Mouse (Mus musculus) limb, embryonic 14.5 days (tissue): ENCODE results near the gene Il1rapl1. TPM values are rescaled to one million over a fixed set of nuclear protein-coding genes. Genes with fewer than 3 reads are reported as not detected.

Experiments used
- ATAC-seq: fragments of 200-750 bp; cut with Nextera tagmentation; 2 replicates; pipeline ENCODE4 v1.8.0; 2017; ENCODE audit warnings: low read depth, moderate number of reproducible peaks, moderate TSS enrichment; ENCODE audit not compliant: low FRiP score
- DNase-seq: peaks from one replicate; pipeline ENCODE4 v3.0.0-alpha.2; 2015; ENCODE audit warnings: low spot score
- H3K27ac ChIP-seq: fragments of 300-500 bp; sonication (generic); replicated peaks from 2 replicates; pipeline ENCODE4 v1.5.1; 2014; ENCODE audit warnings: low read depth, mild to moderate bottlenecking, low read length, moderate library complexity, mixed read lengths
- H3K27me3 ChIP-seq: fragments of 300-500 bp; sonication (generic); 2 replicates; pipeline ENCODE4 v1.6.1; 2014; ENCODE audit warnings: low read length, mixed read lengths; ENCODE audit not compliant: control insufficient read depth, insufficient read depth
- H3K36me3 ChIP-seq: fragments of 300-500 bp; sonication (generic); 2 replicates; pipeline ENCODE4 v1.6.1; 2014; ENCODE audit warnings: mild to moderate bottlenecking, low read length, moderate library complexity, mixed read lengths; ENCODE audit not compliant: control insufficient read depth, insufficient read depth
- H3K4me1 ChIP-seq: fragments of 300-500 bp; sonication (generic); 2 replicates; pipeline ENCODE4 v1.6.1; 2014; ENCODE audit warnings: antibody characterized with exemption, low read length, mixed read lengths; ENCODE audit not compliant: control insufficient read depth, insufficient read depth
- H3K4me2 ChIP-seq: fragments of 300-500 bp; sonication (generic); replicated peaks from 2 replicates; pipeline ENCODE4 v1.6.1; 2014; ENCODE audit warnings: low read depth, mild to moderate bottlenecking, low read length, moderate library complexity; ENCODE audit not compliant: severe bottlenecking
- H3K4me3 ChIP-seq: fragments of 300-500 bp; sonication (generic); replicated peaks from 2 replicates; pipeline ENCODE4 v1.5.1; 2014; ENCODE audit warnings: low read length
- H3K9ac ChIP-seq: fragments of 300-500 bp; sonication (generic); 2 replicates; pipeline ENCODE4 v1.6.1; 2014; ENCODE audit warnings: mild to moderate bottlenecking, low read depth, low read length, moderate library complexity; ENCODE audit not compliant: severe bottlenecking
- H3K9me3 ChIP-seq: fragments of 300-500 bp; sonication (generic); 2 replicates; pipeline ENCODE4 v1.6.1; 2016; ENCODE audit warnings: low read length; ENCODE audit not compliant: control insufficient read depth
- POLR2A ChIP-seq: fragments of 200-500 bp; IDR thresholded peaks from 2 replicates; pipeline ENCODE4 v1.8.0; 2012; ENCODE audit warnings: inconsistent platforms, mild to moderate bottlenecking, moderate library complexity, borderline replicate concordance; ENCODE audit not compliant: insufficient read depth, insufficient read length; ENCODE audit errors: extremely low read depth
- WGBS: fragments of 180-500 bp; shearing (Covaris S2); extraction: QIAGEN DNeasy Blood & Tissue Kit; methylation state at CpG from one replicate; pipeline ENCODE4 v1.1.7; 2014; 5-methylcytosine and 5-hydroxymethylcytosine counted together
- polyA plus RNA-seq, 2 experiments: library from polyadenylated mRNA; depleted of rRNA in 1 of 2; stranded (reverse) in 1 of 2; unstranded in 1 of 2; fragments of >200 nt; fragmentation: Nextera tagmentation in 1 of 2; extraction: Ambion mirVana in 1 of 2; gene quantifications; 2 replicates each; pipeline versions ENCODE4 v1.2.1 to v1.2.3; 2012 to 2014

Gene Il1rapl1
- polyA plus RNA-seq, 2 experiments, result 0.14 to 0.48 TPM

DNA sequence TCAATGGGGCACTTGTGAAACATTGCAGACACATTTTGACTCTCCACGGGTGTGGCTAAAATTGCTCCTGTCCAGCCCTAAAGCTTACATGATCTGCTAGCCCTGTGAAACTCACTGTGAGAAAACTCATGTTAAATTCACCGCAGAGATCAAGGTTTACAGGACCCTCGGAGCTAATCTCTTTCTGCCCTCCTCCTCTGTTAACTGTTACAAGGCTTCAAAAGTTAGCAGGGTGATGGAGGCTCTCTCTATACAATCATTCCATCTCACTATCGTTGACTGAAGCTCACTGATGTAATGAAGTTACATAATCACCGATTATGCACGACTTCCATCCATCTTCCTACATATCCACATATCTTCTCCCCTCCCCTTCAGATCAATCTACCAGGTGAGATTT, 1.9 kb downstream of the Il1rapl1 start:
- WGBS, result 54% methylated on average over 6 of the region's 6 CpGs
- H3K4me3 ChIP-seq, result no peak overlapping the region
- no peak for DNase-seq
- no peaks in the 10 kb centered on the region for H3K4me1 ChIP-seq
- no peaks in the 10 kb centered on the region for H3K27me3 ChIP-seq
- H3K27ac ChIP-seq, result no peak overlapping the region
- no peaks in the 10 kb centered on the region for H3K9me3 ChIP-seq
- no peak for ATAC-seq
- TF ChIP-seq POLR2A, result no peak
- no peaks in the 10 kb centered on the region for H3K36me3 ChIP-seq
- H3K4me2 ChIP-seq, result no peak overlapping the region
- H3K9ac ChIP-seq, result no peak overlapping the region

DNA sequence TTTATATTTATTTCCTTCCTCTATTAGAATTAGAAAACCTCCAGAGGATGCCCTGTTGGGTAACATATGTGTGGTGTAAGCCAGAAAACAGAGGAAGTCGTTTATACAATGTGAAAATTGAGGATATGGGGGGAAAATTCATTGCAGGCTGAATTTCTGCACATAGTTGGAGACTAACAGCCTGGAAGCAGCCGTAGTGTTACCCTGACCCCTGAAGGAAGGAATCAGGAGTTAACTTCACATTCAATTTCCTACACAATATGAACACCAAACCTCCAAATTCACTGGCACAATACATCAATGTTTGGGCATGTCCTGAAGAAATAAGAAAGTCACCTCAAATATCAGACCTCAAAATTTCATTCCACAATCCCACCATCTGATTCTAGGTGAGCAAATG, 3.2 kb downstream of the Il1rapl1 start:
- Histone ChIP-seq H3K4me2 (no peak overlapping the region), H3K27me3 (no peaks in the 10 kb centered on the region), H3K9me3 (no peaks in the 10 kb centered on the region), H3K27ac (no peak overlapping the region), H3K4me1 (no peaks in the 10 kb centered on the region), H3K36me3 (no peaks in the 10 kb centered on the region), H3K4me3 (no peak overlapping the region), H3K9ac (no peak overlapping the region)
- WGBS, result 28% methylated on average over 2 of the region's 2 CpGs
- no peak for TF ChIP-seq POLR2A
- DNase-seq, result no peak
- no peak for ATAC-seq

DNA sequence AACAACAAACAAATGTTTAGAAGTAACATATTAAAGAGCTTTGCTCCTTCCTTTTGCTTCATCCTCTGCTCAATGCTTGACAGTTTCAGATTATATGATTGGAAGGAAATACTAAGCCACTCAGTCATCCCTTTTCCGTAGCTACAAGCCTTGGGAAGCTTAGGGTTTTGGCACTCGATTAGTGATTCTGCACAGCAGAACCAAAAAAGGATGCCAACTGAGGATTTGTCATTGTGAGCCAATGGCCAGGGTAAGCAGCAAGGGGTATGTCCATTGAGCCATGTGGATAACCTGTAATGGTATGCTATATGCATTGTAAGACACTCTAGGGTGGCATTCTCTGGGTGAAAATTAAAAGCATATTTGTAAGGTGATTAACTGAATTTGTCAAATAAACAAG, 5.7 kb downstream of the Il1rapl1 start:
- 81% methylated on average over 2 of the region's 2 CpGs for WGBS
- Histone ChIP-seq H3K4me2 (no peak overlapping the region), H3K36me3 (no peaks in the 10 kb centered on the region), H3K9ac (no peak overlapping the region), H3K4me1 (no peaks in the 10 kb centered on the region), H3K27ac (no peak overlapping the region), H3K4me3 (no peak overlapping the region), H3K27me3 (no peaks in the 10 kb centered on the region), H3K9me3 (no peaks in the 10 kb centered on the region)
- no peak for TF ChIP-seq POLR2A
- DNase-seq, result no peak
- ATAC-seq, result no peak

DNA sequence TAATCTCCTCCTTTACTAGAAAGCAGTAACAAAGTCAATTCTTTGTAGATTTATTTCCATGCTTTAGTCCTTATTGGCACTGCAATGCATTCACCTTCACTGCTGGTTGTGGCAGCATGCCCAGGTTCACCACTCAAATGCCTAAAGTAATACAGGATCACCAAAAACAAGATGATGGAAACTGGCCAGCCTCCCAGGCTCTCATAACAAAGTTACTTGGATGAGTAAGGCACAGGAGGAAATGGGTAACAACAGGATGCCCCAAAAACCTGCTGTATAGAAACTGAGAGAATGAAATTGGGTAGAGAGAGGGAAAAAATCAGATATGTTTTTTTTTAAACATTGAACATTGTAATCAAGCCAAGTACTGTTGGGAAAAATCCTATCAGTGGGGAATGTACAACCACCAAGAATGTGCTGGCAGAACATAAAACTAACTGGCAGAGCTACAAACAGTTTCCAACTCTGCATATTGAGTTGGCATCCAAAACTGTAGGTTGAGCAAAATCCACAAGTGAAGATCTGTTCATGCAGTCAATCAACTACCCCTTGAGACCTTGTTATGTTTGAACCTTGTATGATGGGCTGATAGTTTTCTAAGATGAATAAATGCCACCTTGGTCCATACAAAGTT, 21.4 kb downstream of the Il1rapl1 start:
- Histone ChIP-seq H3K36me3 (no peaks in the 10 kb centered on the region), H3K4me2 (no peak overlapping the region), H3K4me3 (no peak overlapping the region), H3K9ac (no peak overlapping the region), H3K4me1 (no peaks in the 10 kb centered on the region), H3K27ac (no peak overlapping the region), H3K27me3 (no peaks in the 10 kb centered on the region), H3K9me3 (no peaks in the 10 kb centered on the region)
- TF ChIP-seq POLR2A, result no peak
- no peak for DNase-seq
- ATAC-seq, result no peak

DNA sequence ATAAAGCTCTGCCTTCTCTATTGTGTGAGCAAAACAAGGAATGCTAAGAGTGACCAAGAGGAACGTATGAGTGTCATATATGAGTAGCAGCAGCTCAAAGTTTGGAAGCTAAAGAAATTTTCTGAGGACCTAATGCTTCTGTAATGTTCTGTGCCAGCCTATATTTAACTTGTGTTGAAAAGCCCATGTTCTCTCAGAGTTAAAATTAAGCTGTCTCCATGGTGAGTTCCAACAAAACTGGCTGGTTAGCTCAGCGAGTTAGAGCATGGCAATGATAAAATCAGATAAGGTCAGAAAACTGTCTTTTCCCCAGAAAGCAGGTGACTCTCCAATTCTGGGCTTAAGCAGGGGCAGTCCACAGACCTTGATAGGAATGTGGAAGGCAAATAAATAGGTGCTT, 25.6 kb downstream of the Il1rapl1 start:
- H3K4me1 ChIP-seq, result no peaks in the 10 kb centered on the region
- DNase-seq (no peak), ATAC-seq (no peak)
- no peaks in the 10 kb centered on the region for H3K9me3 ChIP-seq
- no peak overlapping the region for H3K27ac ChIP-seq
- H3K36me3 ChIP-seq, result no peaks in the 10 kb centered on the region
- TF ChIP-seq POLR2A, result no peak
- no peak overlapping the region for H3K4me2 ChIP-seq
- no peak overlapping the region for H3K4me3 ChIP-seq
- 56% methylated on average over 2 of the region's 2 CpGs for WGBS
- no peak overlapping the region for H3K9ac ChIP-seq
- H3K27me3 ChIP-seq, result no peaks in the 10 kb centered on the region
